Mouse (Mus musculus) kidney, embryonic 14.5 days (tissue): ENCODE results near the gene Bex1. TPM values are rescaled to one million over a fixed set of nuclear protein-coding genes. Genes with fewer than 3 reads are reported as not detected.

Experiments
- ATAC-seq: fragments of 200-750 bp; cut with Nextera tagmentation; 2 replicates; pipeline ENCODE4 v1.8.0; 2017; ENCODE audit warnings: moderate number of reproducible peaks, mild to moderate bottlenecking, moderate TSS enrichment, moderate library complexity; ENCODE audit not compliant: low FRiP score, low TSS enrichment
- H3K27ac ChIP-seq: fragments of 300-500 bp; sonication (generic); 2 replicates; pipeline ENCODE4 v1.5.1; 2014; ENCODE audit warnings: low read depth, mild to moderate bottlenecking, low read length, moderate library complexity, mixed read lengths
- H3K27me3 ChIP-seq: fragments of 300-500 bp; sonication (generic); 2 replicates; pipeline ENCODE4 v1.6.1; 2014; ENCODE audit warnings: mild to moderate bottlenecking, low read length; ENCODE audit not compliant: control insufficient read depth, insufficient read depth
- H3K36me3 ChIP-seq: fragments of 300-500 bp; sonication (generic); 2 replicates; pipeline ENCODE4 v1.6.1; 2014; ENCODE audit warnings: low read length, mixed read lengths; ENCODE audit not compliant: control insufficient read depth, insufficient read depth
- H3K4me1 ChIP-seq: fragments of 300-500 bp; sonication (generic); 2 replicates; pipeline ENCODE4 v1.6.1; 2014; ENCODE audit warnings: low read length, mixed read lengths; ENCODE audit not compliant: control insufficient read depth, insufficient read depth
- H3K4me2 ChIP-seq: fragments of 300-500 bp; sonication (generic); replicated peaks from 2 replicates; pipeline ENCODE4 v1.6.1; 2014; ENCODE audit warnings: low read depth, mild to moderate bottlenecking, low read length
- H3K4me3 ChIP-seq: fragments of 300-500 bp; sonication (generic); 2 replicates; pipeline ENCODE4 v1.5.1; 2014; ENCODE audit warnings: mild to moderate bottlenecking, low read length
- H3K9ac ChIP-seq: fragments of 300-500 bp; sonication (generic); 2 replicates; pipeline ENCODE4 v1.6.1; 2014; ENCODE audit warnings: low read depth, mild to moderate bottlenecking, low read length, moderate library complexity
- H3K9me3 ChIP-seq: fragments of 300-500 bp; sonication (generic); 2 replicates; pipeline ENCODE4 v1.6.1; 2016; ENCODE audit warnings: low read length; ENCODE audit not compliant: control insufficient read depth
- WGBS: fragments of 180-500 bp; shearing (Covaris S2); extraction: QIAGEN DNeasy Blood & Tissue Kit; methylation state at CpG from one replicate; pipeline ENCODE4 v1.1.7; 2014; 5-methylcytosine and 5-hydroxymethylcytosine counted together
- microRNA-seq: library from miRNA; unstranded; fragments of <30 nt; microRNA quantifications from one replicate; pipeline ENCODE4, GENCODE M21; 2016
- polyA plus RNA-seq: library from polyadenylated mRNA; unstranded; fragments of >200 nt; fragmentation: Nextera tagmentation; extraction: Ambion mirVana; gene quantifications from 2 replicates; pipeline ENCODE4 v1.2.1, GENCODE M21; 2014

Bex1 gene
- polyA plus RNA-seq, 1 experiment from 2014 or later = 70.5 TPM

DNA sequence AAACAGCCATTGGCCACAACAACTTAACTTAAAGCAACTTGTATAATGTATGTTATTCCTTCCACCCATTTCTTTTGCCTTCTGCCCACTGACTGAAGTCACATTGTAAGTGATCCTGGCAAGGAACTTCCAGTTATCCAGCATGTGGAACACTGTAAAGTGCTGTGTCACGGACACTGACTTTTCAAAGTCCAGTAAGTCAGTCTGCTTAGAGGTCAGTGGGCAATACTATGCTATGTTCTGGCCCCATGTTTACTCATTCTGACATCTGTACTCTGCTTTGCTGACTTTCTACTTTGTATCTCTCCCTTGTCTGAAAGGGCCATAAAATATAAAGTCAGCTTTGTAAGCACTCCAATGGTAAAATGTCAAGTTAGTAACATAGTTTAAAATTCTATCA is 32.2 kb downstream of the Bex1 start:
- WGBS = 74% methylated on average over 1 of the region's 1 CpGs
- H3K27me3 ChIP-seq = no peaks in the 10 kb centered on the region
- H3K36me3 ChIP-seq = no peaks in the 10 kb centered on the region
- ATAC-seq = no peak
- no peaks in the 10 kb centered on the region for H3K4me1 ChIP-seq
- no peak overlapping the region for H3K4me2 ChIP-seq
- H3K9ac ChIP-seq = no peak overlapping the region
- H3K27ac ChIP-seq = no peak overlapping the region
- H3K4me3 ChIP-seq = no peak overlapping the region
- no peaks in the 10 kb centered on the region for H3K9me3 ChIP-seq

GRCm38 (mm10) chrX:136180897-136181553 is 34.3 kb downstream of the Bex1 start:
- H3K4me3 ChIP-seq = no peak overlapping the region
- H3K36me3 ChIP-seq = no peaks in the 10 kb centered on the region
- H3K9ac ChIP-seq = no peak overlapping the region
- H3K4me2 ChIP-seq = no peak overlapping the region
- 38% methylated on average over 11 of the region's 11 CpGs for WGBS
- no peak for ATAC-seq
- H3K4me1 ChIP-seq = no peaks in the 10 kb centered on the region
- H3K9me3 ChIP-seq = no peaks in the 10 kb centered on the region
- no peaks in the 10 kb centered on the region for H3K27me3 ChIP-seq
- no peak overlapping the region for H3K27ac ChIP-seq

DNA sequence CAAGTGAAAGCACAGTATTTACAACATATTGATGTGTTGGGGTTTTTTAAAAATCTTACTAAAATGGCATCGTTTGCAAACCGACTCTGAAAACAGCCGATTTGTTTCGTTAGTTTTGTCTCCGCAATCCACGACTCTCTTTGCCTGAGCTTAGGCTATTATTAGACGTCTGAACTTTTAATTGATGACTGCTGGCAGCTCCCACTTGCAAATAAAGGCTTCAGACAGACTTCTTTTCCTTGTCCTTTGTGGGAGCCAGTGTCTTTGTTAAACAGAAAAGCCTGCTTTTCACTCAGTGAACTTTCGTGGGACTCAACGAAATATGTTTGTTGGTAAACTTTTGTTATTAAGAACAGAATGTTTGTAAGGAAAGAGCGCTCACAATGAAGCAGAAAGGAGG is 42.5 kb downstream of the Bex1 start:
- no peak overlapping the region; the same call in 1 of the 2 replicates for H3K27ac ChIP-seq
- 39% methylated on average over 10 of the region's 10 CpGs for WGBS
- peak overlapping the region; percentile 57 for H3K4me3 ChIP-seq
- no peaks in the 10 kb centered on the region for H3K9me3 ChIP-seq
- H3K9ac ChIP-seq = peak overlapping the region; percentile 66; the same call in 1 of the 2 replicates
- no peaks in the 10 kb centered on the region for H3K36me3 ChIP-seq
- peak overlapping the region; percentile 43 for H3K4me2 ChIP-seq
- no peaks in the 10 kb centered on the region; the same call in 1 of the 2 replicates for H3K27me3 ChIP-seq
- ATAC-seq = no peak
- no peaks in the 10 kb centered on the region for H3K4me1 ChIP-seq

DNA sequence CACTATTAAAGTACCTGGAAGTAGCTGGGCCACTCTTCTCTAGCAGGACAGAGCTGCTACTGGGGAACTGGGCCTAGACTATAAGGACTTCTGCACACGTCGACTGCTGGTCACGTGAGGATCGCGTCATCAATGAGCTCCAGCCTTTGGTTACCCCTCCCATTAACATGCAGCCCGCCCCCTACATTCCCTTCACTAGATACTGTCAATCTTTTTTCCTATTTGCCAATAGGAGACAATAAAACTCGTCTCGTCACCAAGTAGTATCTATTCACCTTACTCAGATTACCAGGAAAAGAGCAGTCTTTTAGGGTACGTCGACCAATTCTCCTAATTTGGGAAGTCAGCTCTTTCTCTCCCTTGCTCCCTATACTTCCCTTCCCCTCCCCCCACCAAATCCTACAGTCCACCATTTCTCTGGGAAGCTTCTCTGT is 43.2 kb downstream of the Bex1 start, which contains the start of gene Tceal8:
Gene Tceal8, minus strand, starts transcription at position 225 of the 434 bp plus-strand sequence.
- H3K27ac ChIP-seq = peak within 1 kb of the TSS; percentile 83
- 15% methylated on average over 10 of the region's 10 CpGs for WGBS
- H3K9me3 ChIP-seq = no peaks in the 10 kb centered on the region
- H3K9ac ChIP-seq = peak within 1 kb of the TSS; percentile 66
- H3K27me3 ChIP-seq = no peaks in the 10 kb centered on the region; the same call in 1 of the 2 replicates
- peak within 1 kb of the TSS; percentile 43 for H3K4me2 ChIP-seq
- H3K36me3 ChIP-seq = no peaks in the 10 kb centered on the region
- ATAC-seq = peak; percentile 97
- no peaks in the 10 kb centered on the region for H3K4me1 ChIP-seq
- H3K4me3 ChIP-seq = peak within 1 kb of the TSS; percentile 57

DNA sequence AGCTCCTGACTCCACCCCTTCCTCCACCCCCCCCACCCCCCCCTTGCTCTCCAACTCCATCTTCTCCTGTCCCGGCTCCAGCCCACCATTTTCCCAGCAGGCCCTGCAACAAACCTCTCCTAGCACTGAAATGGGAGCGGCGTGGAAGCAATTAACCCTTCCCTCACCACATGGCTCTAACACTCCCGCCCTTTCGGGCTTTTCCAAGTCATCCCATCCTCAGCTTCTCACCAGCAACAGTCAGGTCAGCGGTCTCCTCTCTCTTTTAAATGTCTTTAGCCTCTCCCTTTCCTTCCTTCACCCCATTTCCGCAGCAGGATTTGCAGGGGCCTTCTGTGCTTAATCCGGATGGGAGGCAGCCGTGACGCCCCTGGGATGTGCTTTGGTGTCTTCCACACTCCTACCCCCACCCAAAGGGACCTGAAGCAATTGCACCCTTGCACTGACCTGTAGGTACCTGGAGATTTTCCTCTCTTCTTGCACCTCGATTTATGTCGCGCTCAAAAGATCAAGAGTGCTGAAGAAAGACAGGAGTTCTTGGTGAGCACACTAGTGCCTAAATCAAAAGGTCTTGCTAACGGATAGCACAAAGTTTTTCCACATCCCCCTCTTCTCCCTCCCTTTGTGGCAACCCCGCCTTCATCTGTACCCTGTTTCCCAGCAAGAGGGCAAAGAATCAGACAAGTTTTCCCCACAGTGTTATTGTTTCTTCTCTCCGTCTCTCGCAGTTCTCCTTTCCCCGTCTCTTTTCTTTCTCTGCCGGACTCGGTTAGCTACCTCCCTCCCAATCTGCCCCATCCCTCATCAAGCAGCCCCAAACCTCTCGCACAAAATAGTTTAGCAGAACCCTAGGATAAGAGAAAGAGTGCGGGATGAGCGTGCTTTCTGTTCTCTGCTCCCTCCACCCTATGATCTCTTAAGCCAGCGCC is 43.9 kb downstream of the Bex1 start:
- ATAC-seq = peak; percentile 84
- Histone ChIP-seq H3K4me1 (no peaks in the 10 kb centered on the region), H3K9me3 (no peaks in the 10 kb centered on the region), H3K9ac (peak overlapping the region; percentile 66), H3K36me3 (no peaks in the 10 kb centered on the region), H3K4me3 (peak overlapping the region; percentile 57), H3K4me2 (peak overlapping the region; percentile 38), H3K27me3 (no peaks in the 10 kb centered on the region; the same call in 1 of the 2 replicates), H3K27ac (peak overlapping the region; percentile 83)
- WGBS = 27% methylated on average over 24 of the region's 24 CpGs

- H3K27ac ChIP-seq = no peak overlapping the region
- H3K27me3 ChIP-seq = no peaks in the 10 kb centered on the region; the same call in 1 of the 2 replicates
- H3K9me3 ChIP-seq = no peaks in the 10 kb centered on the region
- 66% methylated on average over 10 of the region's 10 CpGs for WGBS
- ATAC-seq = no peak
- no peaks in the 10 kb centered on the region for H3K4me1 ChIP-seq
- H3K4me3 ChIP-seq = peak overlapping the region; percentile 57; the same call in 1 of the 2 replicates
- H3K4me2 ChIP-seq = peak overlapping the region; percentile 38
- H3K9ac ChIP-seq = no peak overlapping the region
- H3K36me3 ChIP-seq = no peaks in the 10 kb centered on the region
Measured at GRCm38 (mm10) chrX:136170625-136171024, 44.7 kb downstream of the Bex1 start.

Small RNA genes within 50 kb of the gene (microRNA-seq; reads per million reads assigned to microRNA genes)
- not detected for gene Mir6383

Other genes with a start within 250 kb of the Bex1 start
- gene Arxes2, start 221.7 kb downstream of the Bex1 start, polyA plus RNA-seq = 82.0 and 82.5 TPM in 2 replicates
- gene Arxes1, start 182.1 kb downstream of the Bex1 start, polyA plus RNA-seq = 41.3 and 44.6 TPM in 2 replicates
- 78.7 and 89.3 TPM in 2 replicates for gene Bex2, start 147.3 kb downstream of the Bex1 start, polyA plus RNA-seq
- gene Nxf3, start 130.3 kb downstream of the Bex1 start, polyA plus RNA-seq = not detected in 2 replicates
- 61.5 and 63.7 TPM in 2 replicates for gene Bex4, start 76.5 kb downstream of the Bex1 start, polyA plus RNA-seq
- gene Tceal8, start 43.2 kb downstream of the Bex1 start, polyA plus RNA-seq = 170 and 245 TPM in 2 replicates
- gene Tceal5, start 11.6 kb downstream of the Bex1 start, polyA plus RNA-seq = 0.41 and 1.5 TPM in 2 replicates
- 0.23 and 0.34 TPM in 2 replicates for gene Tceal7, start 734 bp downstream of the Bex1 start, polyA plus RNA-seq
- 510 and 726 TPM in 2 replicates for gene Tceal9, start 29.6 kb upstream of the Bex1 start, polyA plus RNA-seq
- 502 and 608 TPM in 2 replicates for gene Bex3, start 54.7 kb upstream of the Bex1 start, polyA plus RNA-seq